Mouse (Mus musculus) adrenal gland, adult 2 months (tissue): ENCODE data around the gene Itpka. TPM values are rescaled to one million over a fixed set of nuclear protein-coding genes. Genes with fewer than 3 reads are reported as not detected.
"Not testable (repeated sequence)": the region's sequence is repeated elsewhere in the genome, so short reads cannot be mapped to it uniquely, and the experiment has no call there.

Experiments used
- DNase-seq: peaks from one replicate; pipeline ENCODE4 v3.0.0; 2021
- long read RNA-seq: library from polyadenylated mRNA; stranded (forward); transcript quantifications from one replicate; pipeline ENCODE4 v2.0.0, GENCODE M21; 2021
- polyA plus RNA-seq: library from polyadenylated mRNA; depleted of rRNA; stranded (reverse); fragments of >200 nt; gene quantifications from 2 replicates; pipeline ENCODE4 v1.2.3, GENCODE M21; 2012; rRNA removed
- total RNA-seq, 2 experiments: library from RNA; stranded (reverse); gene quantifications; 2 replicates each; pipeline ENCODE4 v1.2.3; 2021

The Itpka gene
- total RNA-seq (1 to 10 TPM; 2.3 to 6.4 TPM), polyA plus RNA-seq (3.1 and 6.8 TPM in 2 replicates)
- long read RNA-seq, transcript Itpka-201 (7 exons, 1,818 nt): major isoform, 8 of 9 reads
- long read RNA-seq, partial matches to known transcripts: 0 of 9 reads
- long read RNA-seq, other reads (novel, unspliced or antisense): 1 of 9 reads

- DNase-seq: peak; percentile 79
These were observed at the start of gene Itpka for GRCm38 (mm10) chr2:119741581-119742411. TSS of gene Itpka (plus strand) at chr2:119742337.

- DNase-seq: no peak
These were observed 47.3 kb upstream of the Itpka start for GRCm38 (mm10) chr2:119694826-119695225.

- DNase-seq: no peak
These were observed 46.0 kb upstream of the Itpka start for GRCm38 (mm10) chr2:119696111-119696510.

- no peak for DNase-seq
These were observed 43.7 kb upstream of the Itpka start for GRCm38 (mm10) chr2:119698472-119698871.

GRCm38 (mm10) chr2:119699962-119700361 lies 42.2 kb upstream of the Itpka start:
- no peak for DNase-seq

- DNase-seq: no peak
These were observed 39.0 kb upstream of the Itpka start for GRCm38 (mm10) chr2:119703171-119703570.

GRCm38 (mm10) chr2:119707676-119708075 lies 34.5 kb upstream of the Itpka start:
- DNase-seq: no peak

GRCm38 (mm10) chr2:119710011-119710410 lies 32.1 kb upstream of the Itpka start:
- no peak for DNase-seq

GRCm38 (mm10) chr2:119715868-119716267 lies 26.3 kb upstream of the Itpka start:
- not testable (repeated sequence) for DNase-seq

GRCm38 (mm10) chr2:119721070-119721469 lies 21.1 kb upstream of the Itpka start:
- no peak for DNase-seq

- DNase-seq: no peak
These were observed 14.2 kb upstream of the Itpka start for GRCm38 (mm10) chr2:119727762-119728416.

GRCm38 (mm10) chr2:119730735-119731134 lies 11.4 kb upstream of the Itpka start:
- no peak for DNase-seq

- DNase-seq: no peak
These were observed 5.0 kb upstream of the Itpka start for GRCm38 (mm10) chr2:119737124-119737523.

- no peak for DNase-seq
These were observed 1.6 kb upstream of the Itpka start for GRCm38 (mm10) chr2:119740567-119740966.

GRCm38 (mm10) chr2:119742461-119743175 lies 481 bp downstream of the Itpka start:
- peak; percentile 57 for DNase-seq

- DNase-seq: no peak
These were observed 1.2 kb downstream of the Itpka start for GRCm38 (mm10) chr2:119743176-119743807.

GRCm38 (mm10) chr2:119743808-119744162 lies 1.6 kb downstream of the Itpka start:
- DNase-seq: no peak

GRCm38 (mm10) chr2:119744163-119745111 lies 2.3 kb downstream of the Itpka start:
- DNase-seq: peak; percentile 25

GRCm38 (mm10) chr2:119745281-119745680 lies 3.1 kb downstream of the Itpka start:
- DNase-seq: peak; percentile 21

GRCm38 (mm10) chr2:119747554-119747953 lies 5.4 kb downstream of the Itpka start:
- no peak for DNase-seq

GRCm38 (mm10) chr2:119749260-119749659 lies 7.1 kb downstream of the Itpka start:
- DNase-seq: no peak
